Mouse (Mus musculus) ovary, adult 18-20 months (tissue): Measurements from ENCODE around the gene Rtp4.

Experiments used
- DNase-seq: peaks from one replicate; pipeline ENCODE4 v3.0.0; 2022; ENCODE audit warnings: low spot score, mixed read lengths

Gene Rtp4

GRCm38 (mm10) chr16:23520235-23520871 is at the start of gene Rtp4, which contains the start of gene Masp1:
Gene Rtp4, plus strand, starts transcription at chr16:23520291.
Gene Masp1, minus strand, starts transcription at chr16:23520815.
- DNase-seq, result peak; percentile 31

GRCm38 (mm10) chr16:23471551-23471950 is 48.5 kb upstream of the Rtp4 start:
- DNase-seq, result no peak

DNA sequence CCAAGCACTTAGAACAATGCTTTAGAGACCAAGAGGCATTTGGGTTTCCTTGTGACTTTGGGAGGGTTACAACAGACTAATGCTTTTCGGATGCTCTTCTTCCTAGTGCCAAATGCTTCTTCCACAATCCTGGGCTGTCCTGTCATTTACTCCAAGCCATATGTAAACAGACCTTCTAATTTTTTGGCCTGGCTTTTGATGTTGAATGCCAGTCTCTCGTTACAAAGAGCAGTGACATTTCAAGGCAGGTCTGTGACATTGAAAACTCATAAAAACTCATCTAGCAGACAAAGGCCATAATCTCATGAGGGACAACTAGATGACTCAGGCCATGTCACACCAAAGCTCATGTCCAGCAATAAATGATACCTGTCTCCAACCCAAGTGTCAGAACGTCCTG is 48.0 kb upstream of the Rtp4 start:
- no peak for DNase-seq

DNA sequence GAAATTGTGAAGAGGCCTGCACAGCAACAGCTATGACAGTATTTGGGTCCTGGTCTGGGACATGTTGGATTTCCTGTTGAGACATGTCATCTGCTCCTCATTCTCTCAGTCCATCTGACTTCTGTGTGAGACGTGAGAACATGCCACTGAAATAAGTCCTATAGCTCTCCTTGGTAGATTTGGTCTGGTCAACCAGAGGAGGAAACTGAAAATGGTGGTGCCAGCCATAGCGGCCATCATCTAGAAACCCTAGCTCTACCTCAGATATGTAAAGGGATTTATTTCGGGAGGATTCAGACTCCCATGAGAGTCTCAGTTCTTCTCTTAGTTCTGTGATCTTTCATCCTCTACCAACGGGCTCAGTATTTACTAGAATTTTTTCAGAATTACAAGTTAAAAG is 44.4 kb upstream of the Rtp4 start:
- DNase-seq, result no peak

DNA sequence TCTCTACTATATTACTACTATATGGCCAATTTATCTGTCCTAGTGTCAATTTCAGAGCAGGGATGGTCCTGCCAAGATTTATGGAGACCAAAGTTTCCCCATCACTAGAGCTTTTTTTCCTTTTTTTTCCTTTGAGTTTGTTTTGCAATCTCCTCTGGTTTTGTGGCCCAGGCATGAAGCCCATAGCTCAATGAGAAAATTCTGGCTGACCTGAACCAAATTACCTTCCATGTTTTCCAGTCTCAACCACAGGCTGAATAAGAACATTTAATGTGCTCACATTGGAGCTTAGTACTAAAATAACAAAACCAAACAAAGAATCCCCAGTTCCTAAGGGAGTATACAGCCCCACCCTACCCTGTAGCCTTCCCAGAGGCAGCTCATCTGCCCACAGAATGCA is 43.5 kb upstream of the Rtp4 start:
- DNase-seq, result no peak

- DNase-seq, result no peak
Measured at GRCm38 (mm10) chr16:23479872-23480603, 40.1 kb upstream of the Rtp4 start.

GRCm38 (mm10) chr16:23482218-23482617 is 37.9 kb upstream of the Rtp4 start:
- no peak for DNase-seq

GRCm38 (mm10) chr16:23482846-23483245 is 37.2 kb upstream of the Rtp4 start:
- no peak for DNase-seq

DNA sequence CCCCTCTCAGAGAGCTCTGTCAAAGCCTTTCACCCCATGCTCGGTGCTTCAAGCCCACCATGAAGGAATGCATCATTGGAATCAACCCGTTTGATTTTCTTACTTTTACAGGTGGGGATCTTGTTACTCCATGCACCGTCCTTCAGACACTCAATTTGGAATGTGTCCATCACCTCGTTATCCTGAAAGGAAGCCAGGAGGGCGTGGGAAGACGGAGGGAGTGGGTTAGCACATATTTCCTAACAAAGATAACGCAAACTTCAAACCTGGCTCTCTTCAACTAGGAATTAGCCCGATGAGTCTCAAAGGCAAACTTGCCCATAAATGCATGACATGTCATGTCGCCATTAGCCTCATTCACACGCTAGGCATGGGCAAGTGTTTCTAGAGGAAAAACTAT is 36.8 kb upstream of the Rtp4 start:
- DNase-seq, result no peak

DNA sequence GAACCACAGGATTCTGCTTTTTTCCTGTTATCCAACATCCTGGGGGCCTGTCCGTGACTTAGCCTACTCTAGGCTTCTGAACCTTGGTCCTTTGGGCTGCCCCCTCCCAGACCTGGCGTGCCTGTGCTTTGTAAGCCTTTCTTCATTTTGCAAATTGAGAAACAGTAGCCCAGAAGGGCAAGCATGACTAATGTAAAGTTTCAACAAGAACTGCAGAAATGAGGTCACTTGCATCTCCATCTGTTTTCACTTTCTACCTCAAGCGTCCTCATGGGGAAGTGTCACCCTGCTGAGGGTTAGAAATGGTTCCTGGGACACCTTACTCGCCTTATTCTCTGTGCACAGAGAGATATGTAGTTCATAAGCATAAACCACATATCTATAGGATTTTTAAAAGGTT is 27.3 kb upstream of the Rtp4 start:
- no peak for DNase-seq

DNA sequence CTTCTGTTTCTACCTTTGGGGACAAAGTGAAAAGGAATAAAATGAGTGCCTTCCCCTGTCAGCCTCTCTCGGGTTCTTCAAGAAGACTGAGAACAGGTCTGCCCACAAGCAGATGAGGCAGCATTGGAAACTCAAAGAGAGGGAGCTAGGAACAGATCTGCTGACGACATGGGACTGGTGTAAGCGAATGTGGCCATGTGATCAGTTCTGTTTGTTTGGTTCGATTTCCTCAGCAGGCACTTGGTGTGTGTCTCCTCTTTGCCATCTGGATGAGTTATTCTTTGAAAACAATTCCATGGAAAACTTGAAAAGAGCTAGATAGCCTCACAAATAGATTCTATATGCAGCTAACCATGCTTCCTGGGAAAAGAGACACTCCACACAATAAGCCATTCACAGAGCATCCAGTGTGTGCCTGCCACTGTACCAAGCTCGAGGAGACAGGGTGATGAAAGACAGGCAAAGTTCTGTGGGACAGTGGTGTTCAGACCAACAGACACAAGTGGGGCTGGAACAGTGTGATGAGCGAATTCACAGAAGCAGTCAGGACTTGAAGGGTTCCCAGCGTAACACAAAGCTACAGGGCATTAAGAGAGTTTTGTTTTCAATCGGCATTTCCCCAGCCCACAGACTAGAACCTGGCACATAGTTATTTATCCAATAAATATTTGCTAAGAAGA is 23.7 kb upstream of the Rtp4 start:
- DNase-seq, result no peak

- DNase-seq, result peak; percentile 37
Measured at GRCm38 (mm10) chr16:23497440-23497839, 22.7 kb upstream of the Rtp4 start.

- no peak for DNase-seq
Measured at GRCm38 (mm10) chr16:23497881-23498280, 22.2 kb upstream of the Rtp4 start.

DNA sequence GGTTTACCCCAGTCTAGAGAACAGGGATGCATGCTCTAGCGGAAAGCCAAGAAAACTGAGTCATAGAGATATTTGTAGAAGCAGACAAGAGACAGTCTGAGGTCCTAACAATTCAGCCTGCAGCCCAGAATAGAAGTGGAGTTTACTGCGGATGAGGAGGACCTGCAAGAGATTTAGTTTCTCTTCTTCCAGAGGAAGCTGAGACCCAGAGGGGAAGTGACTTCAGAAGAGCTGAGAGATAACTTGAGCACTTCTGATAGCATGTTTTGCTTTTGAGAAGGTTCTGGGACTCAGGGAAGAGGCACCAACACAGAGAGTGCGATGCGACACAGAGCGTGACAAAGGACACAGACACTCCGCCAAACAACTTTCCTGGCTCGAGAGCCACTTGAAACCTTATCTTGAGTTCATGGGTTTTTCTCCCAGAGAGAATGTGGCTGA is 21.4 kb upstream of the Rtp4 start:
- DNase-seq, result no peak

GRCm38 (mm10) chr16:23500558-23500957 is 19.5 kb upstream of the Rtp4 start:
- DNase-seq, result peak; percentile 65

- no peak for DNase-seq
Measured at GRCm38 (mm10) chr16:23501288-23501687, 18.8 kb upstream of the Rtp4 start.

DNA sequence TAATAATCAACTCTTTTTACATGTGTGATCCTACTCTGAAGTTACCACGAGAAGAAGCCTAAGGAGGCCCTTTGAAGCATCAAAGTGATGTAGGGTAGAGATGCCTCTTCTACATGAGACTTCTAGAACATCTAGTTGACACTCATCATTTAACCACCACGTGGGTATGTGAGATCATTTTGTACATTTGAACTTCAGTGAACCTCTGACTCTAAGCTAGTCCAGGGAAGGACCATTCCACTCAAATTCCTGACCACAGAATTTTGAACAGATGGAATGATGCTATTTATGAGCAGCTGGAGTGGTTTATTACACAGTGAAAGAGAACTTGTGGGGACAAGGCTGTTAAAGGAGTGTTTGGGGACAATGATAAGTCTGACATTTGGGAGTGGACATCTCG is 17.6 kb upstream of the Rtp4 start:
- no peak for DNase-seq

DNA sequence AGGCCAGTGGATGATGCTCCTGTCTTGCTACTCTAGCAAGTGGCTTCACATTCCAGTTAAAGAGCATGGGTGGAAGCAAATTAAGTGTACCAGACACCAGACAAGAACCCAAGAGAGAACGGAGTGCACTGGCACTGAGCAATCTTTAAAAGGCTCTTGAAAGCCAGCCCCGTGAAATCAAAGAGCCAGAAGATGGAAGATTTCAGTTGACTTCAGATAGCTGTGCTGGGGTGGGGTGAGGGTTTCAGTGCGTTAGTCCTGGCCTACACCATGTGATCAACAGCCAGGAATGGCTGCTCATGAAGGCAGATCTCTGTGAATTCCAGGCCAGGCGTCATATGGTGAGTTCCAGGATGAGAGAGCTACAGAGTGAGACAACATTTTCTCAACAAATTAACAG is 16.7 kb upstream of the Rtp4 start:
- no peak for DNase-seq

GRCm38 (mm10) chr16:23504320-23504744 is 15.8 kb upstream of the Rtp4 start:
- DNase-seq, result no peak

- peak; percentile 23 for DNase-seq
Measured at GRCm38 (mm10) chr16:23505904-23506687, 14.0 kb upstream of the Rtp4 start.

GRCm38 (mm10) chr16:23511166-23511935 is 8.7 kb upstream of the Rtp4 start:
- DNase-seq, result no peak
